Mouse (Mus musculus) lung, embryonic 16.5 days (tissue): ENCODE data around the gene Gm47189. TPM values are rescaled to one million over a fixed set of nuclear protein-coding genes. Genes with fewer than 3 reads are reported as not detected.
"Not testable (repeated sequence)": the region's sequence is repeated elsewhere in the genome, so short reads cannot be mapped to it uniquely, and the experiment has no call there.

Source experiments
- ATAC-seq: fragments of 200-750 bp; cut with Nextera tagmentation; 2 replicates; pipeline ENCODE4 v1.8.0; 2017; ENCODE audit warnings: low read depth, mild to moderate bottlenecking, moderate library complexity
- H3K27ac ChIP-seq: fragments of 300-500 bp; sonication (generic); 2 replicates; pipeline ENCODE4 v1.5.1; 2014; ENCODE audit warnings: mild to moderate bottlenecking, control low read depth, low read length
- H3K27me3 ChIP-seq: fragments of 300-500 bp; sonication (generic); 2 replicates; pipeline ENCODE4 v1.6.1; 2014; ENCODE audit warnings: low read depth, low read length, mixed read lengths; ENCODE audit not compliant: control insufficient read depth, insufficient read depth
- H3K36me3 ChIP-seq: fragments of 300-500 bp; sonication (generic); 2 replicates; pipeline ENCODE4 v1.6.1; 2014; ENCODE audit warnings: low read length; ENCODE audit not compliant: control insufficient read depth, insufficient read depth
- H3K4me1 ChIP-seq: fragments of 300-500 bp; sonication (generic); replicated peaks from 2 replicates; pipeline ENCODE4 v1.6.1; 2014; ENCODE audit warnings: low read length, mixed read lengths; ENCODE audit not compliant: control insufficient read depth, insufficient read depth
- H3K4me2 ChIP-seq: fragments of 300-500 bp; sonication (generic); 2 replicates; pipeline ENCODE4 v1.6.1; 2014; ENCODE audit warnings: low read depth, low read length, control low read depth
- H3K4me3 ChIP-seq: fragments of 300-500 bp; sonication (generic); 2 replicates; pipeline ENCODE4 v1.5.1; 2014; ENCODE audit warnings: mild to moderate bottlenecking, low read length, control low read depth
- H3K9ac ChIP-seq: fragments of 300-500 bp; sonication (generic); 2 replicates; pipeline ENCODE4 v1.6.1; 2014; ENCODE audit warnings: low read length, control low read depth
- H3K9me3 ChIP-seq: fragments of 300-500 bp; sonication (generic); 2 replicates; pipeline ENCODE4 v1.6.1; 2016; ENCODE audit warnings: low read length; ENCODE audit not compliant: control insufficient read depth
- WGBS: fragments of 180-500 bp; shearing (Covaris S2); extraction: QIAGEN DNeasy Blood & Tissue Kit; methylation state at CpG from one replicate; pipeline ENCODE4 v1.1.7; 2014; 5-methylcytosine and 5-hydroxymethylcytosine counted together
- polyA plus RNA-seq: library from polyadenylated mRNA; unstranded; fragments of >200 nt; fragmentation: Nextera tagmentation; extraction: Ambion mirVana; gene quantifications from 2 replicates; pipeline ENCODE4 v1.2.1, GENCODE M21; 2015

Gm47189 gene
- not detected in 2 replicates for polyA plus RNA-seq

DNA sequence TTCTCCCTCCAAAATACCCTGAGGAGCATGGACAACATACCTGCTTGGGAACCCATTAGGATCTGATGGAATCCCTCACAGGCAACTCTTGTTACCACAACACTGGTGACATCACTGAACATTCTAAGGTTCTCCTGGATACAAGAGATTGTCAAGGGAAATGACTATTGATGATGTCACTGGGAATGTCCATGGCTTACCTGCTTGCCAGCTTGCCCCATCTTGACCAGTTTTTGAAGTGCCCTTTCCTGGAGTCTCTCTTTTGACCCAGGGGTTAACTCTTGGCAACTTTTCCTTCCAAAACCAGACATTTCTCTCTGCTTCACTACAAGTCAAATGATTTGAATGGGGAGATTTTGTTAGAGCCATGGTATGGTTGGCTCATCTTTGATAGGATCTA, at the start of gene Gm47189:
Gene Gm47189, minus strand, starts transcription at position 101 of the 400 bp plus-strand sequence.
- not testable (repeated sequence) for H3K36me3 ChIP-seq, H3K4me1 ChIP-seq, H3K27ac ChIP-seq, ATAC-seq, H3K9me3 ChIP-seq, H3K4me2 ChIP-seq, H3K9ac ChIP-seq, H3K27me3 ChIP-seq, H3K4me3 ChIP-seq

DNA sequence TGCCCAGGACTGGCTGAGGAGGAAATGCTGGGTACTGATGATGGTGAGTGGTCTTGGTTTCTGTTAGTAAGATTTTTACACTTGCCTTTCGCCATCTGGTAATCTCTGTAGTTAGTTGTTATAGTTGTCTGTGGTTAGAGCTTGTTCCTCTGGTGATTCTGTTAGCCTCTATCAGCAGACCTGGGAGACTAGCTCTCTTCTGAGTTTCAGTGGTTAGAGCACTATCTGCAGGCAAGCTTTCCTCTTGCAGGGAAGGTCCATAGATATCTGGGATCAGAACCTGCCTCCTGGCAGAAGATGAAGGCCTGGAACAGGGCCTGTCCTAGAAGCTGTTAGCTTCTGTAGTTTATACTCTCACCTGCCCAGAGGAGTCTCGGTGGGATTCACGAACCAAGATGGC, 16.3 kb downstream of the Gm47189 start:
- not testable (repeated sequence) for H3K4me3 ChIP-seq, H3K36me3 ChIP-seq, H3K9ac ChIP-seq, H3K27me3 ChIP-seq, H3K9me3 ChIP-seq, H3K27ac ChIP-seq, H3K4me1 ChIP-seq, H3K4me2 ChIP-seq, ATAC-seq
- WGBS = 77% methylated on average over 2 of the region's 3 CpGs

DNA sequence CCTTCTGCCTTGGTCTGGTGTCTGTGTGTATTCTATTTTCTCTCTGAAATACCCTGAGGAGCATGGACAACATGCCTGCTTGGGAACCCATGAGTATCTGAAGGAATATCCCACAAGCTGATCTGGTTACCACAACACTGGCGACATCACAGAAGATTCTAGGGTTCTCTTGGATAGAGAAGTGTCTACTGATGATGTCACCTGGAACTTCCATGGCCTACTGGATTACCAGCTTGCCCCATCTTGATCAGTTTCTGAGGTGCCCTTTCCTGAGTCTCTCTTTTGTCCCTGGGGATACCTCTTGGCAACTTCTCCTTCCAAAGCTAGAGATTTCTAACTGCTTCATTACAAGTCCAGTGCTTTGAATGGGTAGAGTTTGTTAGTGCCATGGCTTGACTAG, 21.7 kb downstream of the Gm47189 start, which contains the start of gene Gm7929:
Gene Gm7929, minus strand, starts transcription at position 101 of the 400 bp plus-strand sequence.
- H3K36me3 ChIP-seq, H3K27me3 ChIP-seq, H3K9ac ChIP-seq, H3K9me3 ChIP-seq, H3K27ac ChIP-seq, H3K4me1 ChIP-seq, ATAC-seq, H3K4me2 ChIP-seq, H3K4me3 ChIP-seq: not testable (repeated sequence)
- WGBS = 100% methylated on average over 1 of the region's 1 CpGs

DNA sequence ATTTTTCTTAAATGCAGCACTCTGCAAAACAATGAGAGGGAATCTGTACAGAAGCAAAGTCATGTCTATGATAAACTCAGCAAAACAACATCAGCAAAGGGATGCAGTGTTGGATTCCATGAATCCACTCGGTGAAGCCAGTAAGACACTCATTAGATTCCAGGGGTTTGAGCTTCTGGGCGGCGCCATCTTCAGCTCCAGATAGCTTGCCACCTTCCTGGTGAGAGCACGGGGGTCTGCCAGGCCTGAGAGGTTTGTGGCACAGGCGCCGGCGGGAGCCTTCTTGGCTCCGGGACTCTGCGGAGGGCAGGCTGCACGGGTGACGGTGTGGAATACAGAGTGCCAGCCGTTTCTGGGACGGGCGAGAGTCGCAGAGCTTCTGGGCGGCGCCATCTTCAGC, 48.8 kb downstream of the Gm47189 start:
- H3K27ac ChIP-seq, H3K4me2 ChIP-seq, H3K4me3 ChIP-seq, H3K27me3 ChIP-seq, ATAC-seq, H3K4me1 ChIP-seq, H3K9ac ChIP-seq, H3K36me3 ChIP-seq, H3K9me3 ChIP-seq: not testable (repeated sequence)
- 67% methylated on average over 17 of the region's 17 CpGs for WGBS

DNA sequence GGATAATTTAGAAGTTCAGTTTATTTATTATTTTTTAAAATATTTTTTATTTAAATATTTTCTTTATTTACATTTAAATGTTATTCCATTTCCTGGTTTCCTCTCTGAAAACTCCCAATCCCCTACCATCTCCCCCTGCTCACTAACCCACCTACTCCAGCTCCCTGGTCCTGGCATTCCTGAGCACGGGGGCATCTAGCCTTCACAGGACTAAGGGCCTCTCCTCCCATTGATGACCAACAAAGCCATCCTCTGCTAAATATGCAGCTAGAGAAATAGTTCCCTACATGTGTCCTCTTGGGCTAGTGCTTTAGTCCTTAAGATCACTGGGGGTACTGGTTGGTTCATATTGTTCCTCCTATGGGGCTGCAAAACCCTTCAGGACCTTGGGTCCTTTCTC, 55.1 kb downstream of the Gm47189 start:
- not testable (repeated sequence) for H3K27ac ChIP-seq, ATAC-seq, H3K4me1 ChIP-seq, H3K9me3 ChIP-seq, H3K36me3 ChIP-seq, H3K4me3 ChIP-seq, H3K4me2 ChIP-seq, H3K9ac ChIP-seq, H3K27me3 ChIP-seq
- 72% methylated on average over 1 of the region's 1 CpGs for WGBS

Other genes with a start within 250 kb of the Gm47189 start
- not detected in 2 replicates for gene Gm7970, start 216.9 kb downstream of the Gm47189 start, polyA plus RNA-seq
- gene 1700049E17Rik2, start 199.2 kb downstream of the Gm47189 start, polyA plus RNA-seq = not detected in 2 replicates
- not detected in 2 replicates for gene Gm3072, start 147.8 kb downstream of the Gm47189 start, polyA plus RNA-seq
- gene Gm3676, start 126.0 kb downstream of the Gm47189 start, polyA plus RNA-seq = not detected in 2 replicates
- not detected in 2 replicates for gene Gm8068, start 70.6 kb downstream of the Gm47189 start, polyA plus RNA-seq
- gene Gm7929, start 21.8 kb downstream of the Gm47189 start, polyA plus RNA-seq = not detected in 2 replicates
- not detected in 2 replicates for gene Gm7980, start 134.8 kb upstream of the Gm47189 start, polyA plus RNA-seq
- gene 1700049E17Rik1, start 152.5 kb upstream of the Gm47189 start, polyA plus RNA-seq = not detected in 2 replicates
- not detected in 2 replicates for gene 1700024B05Rik, start 171.6 kb upstream of the Gm47189 start, polyA plus RNA-seq
- not detected in 2 replicates for gene Gm6401, start 195.5 kb upstream of the Gm47189 start, polyA plus RNA-seq
- not detected in 2 replicates for gene Gm3543, start 210.9 kb upstream of the Gm47189 start, polyA plus RNA-seq